Mouse (Mus musculus) neural tube, embryonic 11.5 days (tissue): Measurements from ENCODE around the gene Gtf2f1. TPM values are rescaled to one million over a fixed set of nuclear protein-coding genes. Genes with fewer than 3 reads are reported as not detected.

Experiments used
- ATAC-seq: fragments of 200-750 bp; cut with Nextera tagmentation; 2 replicates; pipeline ENCODE4 v1.8.0; 2017; ENCODE audit warnings: moderate number of reproducible peaks, mild to moderate bottlenecking, moderate TSS enrichment, moderate library complexity; ENCODE audit not compliant: insufficient read depth, low FRiP score, low TSS enrichment
- DNase-seq: peaks from one replicate; pipeline ENCODE4 v3.0.0-alpha.2; 2015; ENCODE audit warnings: low spot score
- H3K27ac ChIP-seq: fragments of 300-500 bp; sonication (generic); 2 replicates; pipeline ENCODE4 v1.5.1; 2014; ENCODE audit warnings: low read depth, mild to moderate bottlenecking, low read length
- H3K27me3 ChIP-seq: fragments of 300-500 bp; sonication (generic); 2 replicates; pipeline ENCODE4 v1.6.1; 2014; ENCODE audit warnings: mild to moderate bottlenecking, low read length, mixed read lengths; ENCODE audit not compliant: control insufficient read depth, insufficient read depth
- H3K36me3 ChIP-seq: fragments of 300-500 bp; sonication (generic); 2 replicates; pipeline ENCODE4 v1.6.1; 2014; ENCODE audit warnings: mild to moderate bottlenecking, low read length, moderate library complexity, mixed read lengths; ENCODE audit not compliant: control insufficient read depth, insufficient read depth
- H3K4me1 ChIP-seq: fragments of 300-500 bp; sonication (generic); 2 replicates; pipeline ENCODE4 v1.6.1; 2014; ENCODE audit warnings: low read length, mixed read lengths; ENCODE audit not compliant: control insufficient read depth, insufficient read depth
- H3K4me2 ChIP-seq: fragments of 300-500 bp; sonication (generic); 2 replicates; pipeline ENCODE4 v1.6.1; 2014; ENCODE audit warnings: low read depth, mild to moderate bottlenecking, moderate library complexity
- H3K4me3 ChIP-seq: fragments of 300-500 bp; sonication (generic); 2 replicates; pipeline ENCODE4 v1.5.1; 2014; ENCODE audit warnings: low read depth, low read length
- H3K9ac ChIP-seq: fragments of 300-500 bp; sonication (generic); 2 replicates; pipeline ENCODE4 v1.6.1; 2014; ENCODE audit warnings: mild to moderate bottlenecking, low read length
- H3K9me3 ChIP-seq: fragments of 300-500 bp; sonication (generic); 2 replicates; pipeline ENCODE4 v1.6.1; 2016; ENCODE audit warnings: low read length; ENCODE audit not compliant: control insufficient read depth
- WGBS: fragments of 180-500 bp; shearing (Covaris S2); extraction: QIAGEN DNeasy Blood & Tissue Kit; methylation state at CpG from one replicate; pipeline ENCODE4 v1.1.7; 2014; 5-methylcytosine and 5-hydroxymethylcytosine counted together
- polyA plus RNA-seq: library from polyadenylated mRNA; unstranded; fragments of >200 nt; fragmentation: Nextera tagmentation; extraction: Ambion mirVana; gene quantifications from 2 replicates; pipeline ENCODE4 v1.2.1, GENCODE M21; 2014

Gene Gtf2f1
- polyA plus RNA-seq, 1 experiment from 2014 or later, result 85.0 TPM

GRCm38 (mm10) chr17:56997029-56997667 lies 13.9 kb downstream of the Gtf2f1 start, which contains the start of gene Alkbh7:
Alkbh7 (plus strand) TSS chr17:56997339.
- DNase-seq (peak; percentile 93), ATAC-seq (peak; percentile 99)
- peak within 1 kb of the TSS; percentile 79 for H3K4me3 ChIP-seq
- no peaks in the 10 kb centered on the region for H3K9me3 ChIP-seq
- no peak within 1 kb of the TSS for H3K27ac ChIP-seq
- WGBS, result 0% methylated on average over 38 of the region's 38 CpGs
- no peaks in the 10 kb centered on the region for H3K27me3 ChIP-seq
- peak within 1 kb of the TSS; percentile 60 for H3K9ac ChIP-seq
- peaks cover 25% of the 10 kb centered on the region for H3K36me3 ChIP-seq
- H3K4me1 ChIP-seq, result peaks cover 4% of the 10 kb centered on the region
- H3K4me2 ChIP-seq, result peak within 1 kb of the TSS; percentile 38

GRCm38 (mm10) chr17:56996506-56996905 lies 14.6 kb downstream of the Gtf2f1 start:
- Histone ChIP-seq H3K27ac (no peak overlapping the region), H3K9ac (no peak overlapping the region), H3K9me3 (no peaks in the 10 kb centered on the region), H3K27me3 (no peaks in the 10 kb centered on the region), H3K4me3 (no peak overlapping the region), H3K4me1 (peaks cover 4% of the 10 kb centered on the region), H3K4me2 (no peak overlapping the region), H3K36me3 (peaks cover 25% of the 10 kb centered on the region)
- DNase-seq (no peak), ATAC-seq (peak; percentile 0; the same call in 1 of the 2 replicates)
- 72% methylated on average over 2 of the region's 2 CpGs for WGBS

- Histone ChIP-seq H3K9me3 (no peaks in the 10 kb centered on the region), H3K27ac (no peak overlapping the region), H3K4me2 (no peak overlapping the region), H3K9ac (no peak overlapping the region), H3K27me3 (no peaks in the 10 kb centered on the region), H3K36me3 (peaks cover 25% of the 10 kb centered on the region), H3K4me3 (no peak overlapping the region), H3K4me1 (peaks cover 4% of the 10 kb centered on the region)
- ATAC-seq (no peak), DNase-seq (no peak)
- WGBS, result 91% methylated on average over 8 of the region's 8 CpGs
Measured at GRCm38 (mm10) chr17:56995046-56995445, 16.0 kb downstream of the Gtf2f1 start.

GRCm38 (mm10) chr17:56990966-56991365 lies 20.1 kb downstream of the Gtf2f1 start:
- peak overlapping the region; percentile 75 for H3K4me3 ChIP-seq
- no peak for ATAC-seq
- no peaks in the 10 kb centered on the region for H3K27me3 ChIP-seq
- H3K4me2 ChIP-seq, result peak overlapping the region; percentile 66
- no peak overlapping the region for H3K27ac ChIP-seq
- H3K36me3 ChIP-seq, result peaks cover 21% of the 10 kb centered on the region
- 63% methylated on average over 2 of the region's 2 CpGs for WGBS
- H3K9me3 ChIP-seq, result no peaks in the 10 kb centered on the region
- no peak overlapping the region; the same call in 1 of the 2 replicates for H3K9ac ChIP-seq
- DNase-seq, result no peak
- H3K4me1 ChIP-seq, result no peaks in the 10 kb centered on the region

- WGBS, result under 1% methylated on average over 52 of the region's 52 CpGs
- H3K9me3 ChIP-seq, result no peaks in the 10 kb centered on the region
- peak within 1 kb of the TSS; percentile 66 for H3K4me2 ChIP-seq
- H3K27ac ChIP-seq, result peak within 1 kb of the TSS; percentile 61; the same call in 1 of the 2 replicates
- peak within 1 kb of the TSS; percentile 75 for H3K4me3 ChIP-seq
- no peaks in the 10 kb centered on the region for H3K4me1 ChIP-seq
- H3K36me3 ChIP-seq, result peaks cover 16% of the 10 kb centered on the region
- ATAC-seq (peak; percentile 95), DNase-seq (peak; percentile 94)
- peak within 1 kb of the TSS; percentile 76 for H3K9ac ChIP-seq
- no peaks in the 10 kb centered on the region for H3K27me3 ChIP-seq
Measured at GRCm38 (mm10) chr17:56990115-56990746, 20.9 kb downstream of the Gtf2f1 start, which contains the start of gene Clpp. Clpp (plus strand) TSS chr17:56990305.

- 3% methylated on average over 25 of the region's 25 CpGs for WGBS
Measured at GRCm38 (mm10) chr17:56989467-56990114, 21.5 kb downstream of the Gtf2f1 start.

GRCm38 (mm10) chr17:56988921-56989430 lies 22.1 kb downstream of the Gtf2f1 start:
- 75% methylated on average over 7 of the region's 7 CpGs for WGBS
- Histone ChIP-seq H3K9ac (no peak overlapping the region; the same call in 1 of the 2 replicates), H3K27ac (no peak overlapping the region), H3K9me3 (no peaks in the 10 kb centered on the region), H3K4me1 (no peaks in the 10 kb centered on the region), H3K4me2 (peak overlapping the region; percentile 66; the same call in 1 of the 2 replicates), H3K27me3 (no peaks in the 10 kb centered on the region), H3K36me3 (peaks cover 11% of the 10 kb centered on the region), H3K4me3 (no peak overlapping the region)
- DNase-seq (no peak), ATAC-seq (no peak)

More at GRCm38 (mm10) chr17:56989467-56990114, 21.5 kb downstream of the Gtf2f1 start:
- peak; percentile 90 for ATAC-seq
- Histone ChIP-seq H3K4me1 (no peaks in the 10 kb centered on the region), H3K9me3 (no peaks in the 10 kb centered on the region), H3K9ac (peak overlapping the region; percentile 76), H3K27ac (peak overlapping the region; percentile 61; the same call in 1 of the 2 replicates), H3K4me3 (peak overlapping the region; percentile 75), H3K27me3 (no peaks in the 10 kb centered on the region), H3K36me3 (peaks cover 13% of the 10 kb centered on the region), H3K4me2 (peak overlapping the region; percentile 66)
- no peak for DNase-seq

GRCm38 (mm10) chr17:56988441-56988840 lies 22.6 kb downstream of the Gtf2f1 start:
- Histone ChIP-seq H3K27me3 (no peaks in the 10 kb centered on the region), H3K4me2 (no peak overlapping the region), H3K9ac (no peak overlapping the region), H3K9me3 (no peaks in the 10 kb centered on the region), H3K36me3 (peaks cover 6% of the 10 kb centered on the region), H3K27ac (no peak overlapping the region), H3K4me3 (no peak overlapping the region), H3K4me1 (no peaks in the 10 kb centered on the region)
- DNase-seq (no peak), ATAC-seq (no peak)
- WGBS, result 88% methylated on average over 7 of the region's 7 CpGs
